Mouse (Mus musculus) C2C12 (cell line): ENCODE results near the gene Efna5.

Experiments
- CEBPB ChIP-seq: IDR thresholded peaks from one replicate; pipeline ENCODE4 v1.6.1; 2011; ENCODE audit warnings: low read depth, mild to moderate bottlenecking, control low read depth, moderate library complexity
- CTCF ChIP-seq: IDR thresholded peaks from one replicate; pipeline ENCODE4 v1.5.1; 2011; ENCODE audit not compliant: control insufficient read depth, insufficient read depth, insufficient read length
- FOSL1 ChIP-seq: IDR thresholded peaks from one replicate; pipeline ENCODE4 v1.8.0; 2011; ENCODE audit warnings: mild to moderate bottlenecking, low read length; ENCODE audit not compliant: poor library complexity, insufficient read depth, severe bottlenecking
- USF1 ChIP-seq: IDR thresholded peaks from one replicate; pipeline ENCODE4 v1.6.1; 2011; ENCODE audit warnings: low read depth, mild to moderate bottlenecking, control low read depth, moderate library complexity

GRCm38 (mm10) chr17:62700791-62701602 lies 180.1 kb downstream of the Efna5 start:
- TF ChIP-seq FOSL1 (no peak), CEBPB (no peak), CTCF (no peak), USF1 (no peak)
